Mouse (Mus musculus): ENCODE data around the gene Tstd1. TPM values are rescaled to one million over a fixed set of nuclear protein-coding genes. Genes with fewer than 3 reads are reported as not detected.

Gene Tstd1
- total and polyA plus RNA-seq, 3 experiments: 0.50 to 1.4 TPM; not detected in 1

- no peak overlapping the region for H3K4me3 ChIP-seq (ENCODE audit: control insufficient read depth in 1 of 2, insufficient read depth in 1 of 2, low read depth in 2 of 2, low read length in 2 of 2)
- H3K27me3 ChIP-seq (ENCODE audit: control insufficient read depth in 1 of 2, insufficient read depth in 2 of 2, low read length in 2 of 2): peaks cover 0 to 1% of the 10 kb centered on the region in 2 experiments; a peak in 1 of 4 replicates
- H3K9me3 ChIP-seq (replicated peaks; ENCODE audit: insufficient read depth, low read length): no peaks in the 10 kb centered on the region
- TF ChIP-seq MYC (IDR thresholded peaks at IDR 0.05; ENCODE audit: low read depth, low read length) (no peak), NELFE (IDR thresholded peaks at IDR 0.05; ENCODE audit: low read depth, low read length) (no peak), POLR2AphosphoS2 (IDR thresholded peaks at IDR 0.05; ENCODE audit: low read length) (no peak), E2F4 (IDR thresholded peaks at IDR 0.05; ENCODE audit: borderline replicate concordance, low read depth, low read length) (no peak), USF1 (IDR thresholded peaks at IDR 0.05; ENCODE audit: low read depth, low read length) (no peak), MXI1 (IDR thresholded peaks at IDR 0.05; ENCODE audit: low read depth, low read length) (no peak), MYB (IDR thresholded peaks at IDR 0.05; ENCODE audit: low read depth, low read length) (no peak), USF2 (IDR thresholded peaks at IDR 0.05; ENCODE audit: borderline replicate concordance in 1 of 2, insufficient read depth in 1 of 2, low read depth in 1 of 2, low read length in 2 of 2) (no peak), CTCF (IDR thresholded peaks at IDR 0.05 in 2 of 3, conservative IDR thresholded peaks at IDR 0.05 in 1 of 3; ENCODE audit: control insufficient read depth in 1 of 3, insufficient read depth in 1 of 3, low read depth in 2 of 3, low read length in 3 of 3, poor library complexity in 1 of 3, severe bottlenecking in 1 of 3) (no peak), RAD21 (IDR thresholded peaks at IDR 0.05; ENCODE audit: low read depth, low read length) (no peak)
- peaks cover 0 to 4% of the 10 kb centered on the region in 2 experiments; a peak in 2 of 4 replicates for H3K36me3 ChIP-seq (ENCODE audit: control insufficient read depth in 1 of 2, insufficient read depth in 2 of 2, low read length in 2 of 2)
- no peak overlapping the region for H3K9ac ChIP-seq (ENCODE audit: control insufficient read depth, low read depth, low read length, poor library complexity, severe bottlenecking)
- peaks cover 2 to 6% of the 10 kb centered on the region in 2 experiments; a peak in 3 of 4 replicates for H3K4me1 ChIP-seq (ENCODE audit: control insufficient read depth in 1 of 2, insufficient read depth in 2 of 2, low read length in 2 of 2)
- no peak overlapping the region for H3K27ac ChIP-seq (ENCODE audit: control insufficient read depth, low read depth, low read length)
- no peak for DNase-seq (ENCODE audit: low read depth, low spot score)
- H3K79me2 ChIP-seq (ENCODE audit: control insufficient read depth, insufficient read depth, low read length, poor library complexity): no peaks in the 10 kb centered on the region
Observed at GRCm38 (mm10) chr1:171460551-171461503, 42.2 kb downstream of the Tstd1 start.

GRCm38 (mm10) chr1:171463133-171463532 lies 44.5 kb downstream of the Tstd1 start:
- Histone ChIP-seq H3K36me3 (ENCODE audit: control insufficient read depth in 1 of 2, insufficient read depth in 2 of 2, low read length in 2 of 2) (peaks cover 0 to 6% of the 10 kb centered on the region in 2 experiments; a peak in 2 of 4 replicates), H3K27ac (ENCODE audit: control insufficient read depth, low read depth, low read length) (no peak overlapping the region), H3K9me3 (replicated peaks; ENCODE audit: insufficient read depth, low read length) (no peaks in the 10 kb centered on the region), H3K9ac (ENCODE audit: control insufficient read depth, low read depth, low read length, poor library complexity, severe bottlenecking) (no peak overlapping the region), H3K4me1 (ENCODE audit: control insufficient read depth in 1 of 2, insufficient read depth in 2 of 2, low read length in 2 of 2) (peaks cover 3 to 7% of the 10 kb centered on the region in 2 experiments; a peak in 3 of 4 replicates), H3K4me3 (ENCODE audit: control insufficient read depth in 1 of 2, insufficient read depth in 1 of 2, low read depth in 2 of 2, low read length in 2 of 2) (no peak overlapping the region), H3K27me3 (ENCODE audit: control insufficient read depth in 1 of 2, insufficient read depth in 2 of 2, low read length in 2 of 2) (peaks cover 0 to 1% of the 10 kb centered on the region in 2 experiments; a peak in 1 of 4 replicates), H3K79me2 (ENCODE audit: control insufficient read depth, insufficient read depth, low read length, poor library complexity) (no peaks in the 10 kb centered on the region)
- TF ChIP-seq TCF12 (IDR thresholded peaks at IDR 0.05; ENCODE audit: low read depth, low read length) (no peak), ETS1 (IDR thresholded peaks at IDR 0.05; ENCODE audit: low read depth, low read length) (no peak), CHD2 (IDR thresholded peaks at IDR 0.05; ENCODE audit: low read length) (no peak), GATA1 (IDR thresholded peaks at IDR 0.05; ENCODE audit: low read depth, low read length) (no peak)
- DNase-seq (ENCODE audit: low read depth, low spot score): no peak
